Mouse (Mus musculus) small intestine, adult 2 months (tissue): Measurements from ENCODE around the gene Snx29.

Experiments
- CTCF ChIP-seq: fragments of 200-500 bp; IDR thresholded peaks from 2 replicates; pipeline ENCODE4 v1.5.1; 2012; ENCODE audit warnings: low read depth, mild to moderate bottlenecking, control low read depth, inconsistent platforms, low read length, moderate library complexity, mixed read lengths; ENCODE audit not compliant: insufficient replicate concordance, insufficient read length; ENCODE audit errors: extremely low read depth
- POLR2A ChIP-seq: fragments of 200-500 bp; IDR thresholded peaks from 2 replicates; pipeline ENCODE4 v1.6.1; 2012; ENCODE audit warnings: low read depth, mild to moderate bottlenecking, control low read depth, inconsistent platforms, low read length, moderate library complexity

DNA sequence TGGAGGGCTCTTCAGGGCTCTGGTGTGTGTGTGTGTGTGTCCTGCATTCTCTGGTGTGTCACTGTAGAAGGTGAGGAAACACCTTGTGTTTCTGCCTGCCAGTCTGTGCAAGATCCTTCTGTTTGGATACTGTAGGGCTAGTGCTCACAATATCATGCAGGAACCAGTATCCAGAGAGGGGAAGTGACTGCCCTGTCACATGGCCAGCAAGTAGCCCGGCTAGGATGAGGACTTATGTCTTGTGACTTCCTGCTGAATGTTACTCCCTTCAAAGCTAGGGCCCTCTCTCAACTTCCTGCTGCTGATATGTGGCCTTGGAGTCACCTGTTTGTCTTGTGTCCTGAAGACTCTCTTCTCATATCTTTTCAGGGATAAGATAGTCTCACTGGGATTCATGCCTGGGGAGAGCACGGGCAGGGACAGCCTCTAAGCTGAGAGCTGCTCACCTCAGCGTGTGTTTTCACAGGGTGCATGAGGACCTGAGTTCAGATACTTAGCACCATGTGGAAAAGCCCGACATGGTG is 20.6 kb downstream of the Snx29 start:
- TF ChIP-seq POLR2A, result no peak
- no peak for TF ChIP-seq CTCF
